Mouse (Mus musculus) T-cell, adult 2 months (primary cell): ENCODE results near the gene Pmis2.

ENCODE experiments used
- DNase-seq: peaks from one replicate; pipeline ENCODE4 v3.0.0; 2022; ENCODE audit warnings: low spot score

Pmis2 gene

GRCm38 (mm10) chr7:30671480-30671879, at the start of gene Pmis2:
Gene Pmis2 (minus strand): TSS chr7:30671605.
- DNase-seq, result no peak

GRCm38 (mm10) chr7:30719669-30720068, 48.3 kb upstream of the Pmis2 start:
- no peak for DNase-seq

- DNase-seq, result no peak
These were observed 46.3 kb upstream of the Pmis2 start for GRCm38 (mm10) chr7:30717716-30718046.

GRCm38 (mm10) chr7:30717006-30717715, 45.8 kb upstream of the Pmis2 start:
- peak; percentile 64 for DNase-seq

GRCm38 (mm10) chr7:30711942-30712341, 40.5 kb upstream of the Pmis2 start, which contains the start of gene Atp4a:
Gene Atp4a (plus strand): TSS chr7:30712209.
- no peak for DNase-seq

- DNase-seq, result no peak
These were observed 36.0 kb upstream of the Pmis2 start for GRCm38 (mm10) chr7:30707441-30707840.

GRCm38 (mm10) chr7:30706214-30706882, 34.9 kb upstream of the Pmis2 start:
- DNase-seq, result no peak

- DNase-seq, result no peak
These were observed 27.2 kb upstream of the Pmis2 start, which contains the start of gene 2200002J24Rik for GRCm38 (mm10) chr7:30698589-30698988. Gene 2200002J24Rik (plus strand): TSS chr7:30698926.

- no peak for DNase-seq
These were observed 26.7 kb upstream of the Pmis2 start for GRCm38 (mm10) chr7:30698101-30698500.

- no peak for DNase-seq
These were observed 16.9 kb upstream of the Pmis2 start for GRCm38 (mm10) chr7:30688325-30688724.

GRCm38 (mm10) chr7:30683425-30683824, 12.0 kb upstream of the Pmis2 start:
- no peak for DNase-seq

- DNase-seq, result no peak
These were observed 10.5 kb upstream of the Pmis2 start for GRCm38 (mm10) chr7:30681897-30682296.

GRCm38 (mm10) chr7:30678263-30678975, 7.0 kb upstream of the Pmis2 start:
- no peak for DNase-seq

- DNase-seq, result no peak
These were observed 2.2 kb downstream of the Pmis2 start for GRCm38 (mm10) chr7:30669229-30669628.

- no peak for DNase-seq
These were observed 6.1 kb downstream of the Pmis2 start for GRCm38 (mm10) chr7:30665321-30665720.

- peak; percentile 91 for DNase-seq
These were observed 6.7 kb downstream of the Pmis2 start, which contains the start of gene Haus5 for GRCm38 (mm10) chr7:30664529-30665200. Gene Haus5 (minus strand): TSS chr7:30664994.

- DNase-seq, result peak; percentile 99
These were observed 21.5 kb downstream of the Pmis2 start, which contains the start of gene Rbm42 for GRCm38 (mm10) chr7:30649591-30650540. Gene Rbm42 (minus strand): TSS chr7:30650317.

GRCm38 (mm10) chr7:30639083-30639482, 32.3 kb downstream of the Pmis2 start:
- DNase-seq, result no peak

- DNase-seq, result no peak
These were observed 35.0 kb downstream of the Pmis2 start for GRCm38 (mm10) chr7:30636395-30636794.

- no peak for DNase-seq
These were observed 35.7 kb downstream of the Pmis2 start, which contains the start of gene Etv2 for GRCm38 (mm10) chr7:30635752-30636151. Gene Etv2 (minus strand): TSS chr7:30635852.

- DNase-seq, result peak; percentile 51
These were observed 36.8 kb downstream of the Pmis2 start for GRCm38 (mm10) chr7:30634621-30635020.
